ENCODE assay signal across 27 mouse cellular contexts in genomic region chr5:72285077-72285476, GRCm38 (mm10).
"Had no signal": no experiment of that assay in that cellular context is flagged by ENCODE, and none has a peak within 500 bp of the region (broad histone marks: within the 10 kb centered on the region; RNA-seq: fewer than 3 reads in every experiment).

No protein-coding gene starts in this region.

- H3K9ac ChIP-seq: limb, embryonic 12.5 days; limb, embryonic 13.5 days; limb, embryonic 15.5 days; liver, embryonic 12.5 days; liver, embryonic 13.5 days; liver, embryonic 14.5 days; liver, embryonic 15.5 days; liver, postnatal 0 days; lung, embryonic 14.5 days; lung, embryonic 15.5 days; midbrain, embryonic 12.5 days; midbrain, embryonic 13.5 days; midbrain, embryonic 15.5 days had no signal

- H3K4me1 ChIP-seq: limb, embryonic 15.5 days; liver, embryonic 12.5 days; liver, embryonic 13.5 days; liver, embryonic 15.5 days; megakaryocyte, embryonic 14.5 days; midbrain, embryonic 10.5 days; midbrain, embryonic 12.5 days; midbrain, embryonic 13.5 days; midbrain, embryonic 15.5 days had no signal

- ATAC-seq: liver, embryonic 12.5 days; liver, postnatal 0 days; midbrain, embryonic 13.5 days; midbrain, embryonic 15.5 days; midbrain, embryonic 16.5 days had no signal

- DNase-seq: left cerebral cortex, postnatal 4 days; liver; liver, embryonic 13.5 days; liver, postnatal 0 days; lung, embryonic 14.5 days; lung, postnatal 10 days; lung, postnatal 4 days; midbrain, embryonic 14.5 days had no signal

- H3K27ac ChIP-seq: left cerebral cortex, adult 2 months; limb, embryonic 12.5 days; limb, embryonic 13.5 days; limb, embryonic 15.5 days; liver, embryonic 12.5 days; liver, embryonic 13.5 days; liver, embryonic 14.5 days; liver, embryonic 15.5 days; lung, embryonic 15.5 days; macrophage; midbrain, embryonic 10.5 days; midbrain, embryonic 12.5 days; midbrain, embryonic 13.5 days; midbrain, embryonic 15.5 days had no signal

- H3K4me2 ChIP-seq: limb, embryonic 12.5 days; limb, embryonic 13.5 days; limb, embryonic 15.5 days; liver, embryonic 11.5 days; liver, embryonic 12.5 days; liver, embryonic 13.5 days; liver, embryonic 15.5 days; lung, embryonic 14.5 days; lung, embryonic 15.5 days; midbrain, embryonic 11.5 days; midbrain, embryonic 12.5 days; midbrain, embryonic 13.5 days; midbrain, embryonic 15.5 days had no signal

- H3K27me3 ChIP-seq: limb, embryonic 12.5 days; limb, embryonic 13.5 days; limb, embryonic 15.5 days; liver, embryonic 12.5 days; liver, embryonic 13.5 days; liver, embryonic 15.5 days; lung, embryonic 15.5 days; megakaryocyte, embryonic 14.5 days; midbrain, embryonic 12.5 days; midbrain, embryonic 13.5 days; midbrain, embryonic 15.5 days had no signal

- H3K36me3 ChIP-seq: midbrain, embryonic 15.5 days had no signal

- H3K9me3 ChIP-seq: limb, embryonic 10.5 days; limb, embryonic 12.5 days; limb, embryonic 13.5 days; limb, embryonic 15.5 days; liver, embryonic 12.5 days; liver, embryonic 13.5 days; liver, embryonic 15.5 days; lung, embryonic 15.5 days; megakaryocyte, embryonic 14.5 days; midbrain, embryonic 10.5 days; midbrain, embryonic 12.5 days; midbrain, embryonic 13.5 days; midbrain, embryonic 15.5 days had no signal

- H3K4me3 ChIP-seq: left cerebral cortex, adult 2 months; limb, embryonic 10.5 days; limb, embryonic 12.5 days; limb, embryonic 13.5 days; limb, embryonic 15.5 days; liver, embryonic 12.5 days; liver, embryonic 13.5 days; liver, embryonic 15.5 days; lung, embryonic 15.5 days; megakaryocyte, embryonic 14.5 days; midbrain, embryonic 10.5 days; midbrain, embryonic 12.5 days; midbrain, embryonic 13.5 days; midbrain, embryonic 15.5 days; myocyte had no signal
